Mouse (Mus musculus) retina, postnatal 1 day (tissue): ENCODE measurements at regions not wholly inside any gene's neighbourhood (a gene's known extent, or its start where the extent isn't known, plus 50 kb on each side); places are given as distances from the start of the nearest gene placed in this dataset.

Experiments
- DNase-seq: peaks from one replicate; pipeline ENCODE4 v3.0.0-alpha.2; 2012

DNA sequence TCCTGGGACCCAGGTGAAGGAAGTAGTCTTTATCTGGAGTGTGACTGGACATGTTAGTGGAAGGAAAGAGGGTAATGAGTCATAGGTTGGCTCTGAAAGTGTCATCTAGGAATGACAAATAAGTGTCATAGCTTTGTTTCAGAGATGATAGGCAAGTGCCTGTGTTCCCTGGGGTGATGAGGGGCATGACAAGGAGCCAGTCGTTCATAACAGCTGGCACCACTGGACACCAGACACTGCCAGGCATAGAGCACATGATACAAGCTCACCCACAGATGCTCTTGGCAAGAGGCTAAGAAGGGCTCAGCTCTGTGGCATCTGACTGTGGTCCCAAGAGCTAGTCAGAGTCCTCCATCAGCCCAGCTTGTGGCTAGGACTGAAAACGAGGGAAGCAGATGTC, 171.0 kb downstream of the Rab11fip4 start:
- no peak for DNase-seq

- DNase-seq, result no peak
Measured at GRCm38 (mm10) chr11:79760533-79760932, 169.5 kb downstream of the Rab11fip4 start.

DNA sequence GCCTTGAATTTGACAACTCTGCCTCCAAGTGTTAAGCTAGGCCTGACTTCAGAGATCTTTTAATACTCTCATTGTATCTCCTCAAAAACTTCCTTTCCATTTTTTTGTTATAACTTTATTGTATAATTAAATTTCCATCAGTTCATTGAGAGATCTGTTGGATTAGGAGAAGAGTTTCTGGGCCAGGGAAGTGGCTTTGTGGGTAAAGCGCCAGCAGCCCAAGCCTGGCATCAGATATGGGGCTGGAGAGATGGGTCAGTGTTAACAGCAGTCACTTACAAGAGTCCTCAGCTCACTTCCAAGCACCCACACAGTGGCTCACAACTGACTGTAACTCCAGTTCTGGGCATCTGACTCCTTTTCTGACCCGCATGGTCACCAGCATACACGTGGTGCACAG, 167.3 kb downstream of the Rab11fip4 start:
- no peak for DNase-seq

GRCm38 (mm10) chr11:79757513-79758071, 166.6 kb downstream of the Rab11fip4 start:
- no peak for DNase-seq

DNA sequence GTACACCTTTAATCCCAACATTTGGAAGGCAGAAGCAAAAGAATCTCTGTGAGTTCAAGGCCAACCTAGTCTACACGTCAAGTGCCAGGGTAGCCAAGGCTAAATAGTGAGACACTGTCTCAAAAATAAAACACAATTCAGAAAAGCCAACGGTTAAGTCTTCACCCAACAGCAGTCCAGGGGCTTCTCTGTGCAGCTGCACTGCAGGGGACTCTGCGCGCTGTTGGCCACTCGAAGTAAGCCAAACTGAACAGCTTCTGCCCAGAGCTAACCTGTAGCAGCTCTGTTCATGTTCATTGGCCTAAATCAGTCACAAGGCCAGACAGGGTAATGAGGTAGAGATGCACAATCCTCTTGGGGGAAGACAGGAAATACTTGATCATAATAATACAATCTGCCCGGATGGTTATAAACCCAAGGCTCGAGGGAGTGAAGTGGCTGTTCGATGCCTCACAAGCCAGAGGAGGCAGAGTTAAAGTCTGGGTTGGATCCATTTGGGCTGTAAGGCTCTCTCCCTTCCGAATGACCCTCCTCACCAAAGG, 165.4 kb downstream of the Rab11fip4 start:
- no peak for DNase-seq

- no peak for DNase-seq
Measured at GRCm38 (mm10) chr11:79753491-79753890, 162.5 kb downstream of the Rab11fip4 start.

DNA sequence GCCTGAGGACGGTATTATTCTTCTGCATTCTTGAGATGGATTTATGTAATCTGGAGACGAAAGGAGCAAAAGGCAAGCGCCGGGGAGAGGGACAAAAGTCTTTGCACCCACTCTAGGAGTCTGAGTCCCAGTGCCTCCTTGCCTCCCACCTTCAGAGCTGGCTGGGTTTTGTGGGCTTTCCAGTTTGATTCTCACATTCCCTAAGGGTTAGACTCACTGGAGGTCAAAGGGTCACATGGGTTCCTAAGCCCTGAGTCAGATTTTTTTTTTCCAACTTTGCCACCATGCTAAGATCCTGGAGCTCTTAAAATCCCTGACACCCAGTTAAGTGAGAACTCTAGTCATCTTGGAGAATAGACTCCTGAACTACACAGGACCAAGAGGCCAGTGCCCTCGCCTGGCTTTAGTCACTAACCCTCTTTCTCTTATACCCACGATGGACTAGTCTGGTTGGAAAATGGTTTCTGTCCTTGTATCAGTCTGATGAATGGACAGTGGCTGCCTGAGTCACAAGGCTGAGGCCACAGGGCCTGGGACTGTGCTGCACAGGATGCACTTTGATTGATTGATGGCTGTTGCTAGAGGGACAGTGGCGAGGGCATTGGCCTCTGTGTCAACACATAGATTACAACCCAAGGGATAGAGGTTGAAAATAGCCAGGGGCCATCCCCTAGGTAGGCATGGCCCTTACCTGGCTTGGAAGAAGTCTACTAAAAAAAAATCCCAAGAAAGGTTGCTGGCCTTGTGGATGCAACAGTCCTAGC, 161.9 kb downstream of the Rab11fip4 start:
- DNase-seq, result no peak

DNA sequence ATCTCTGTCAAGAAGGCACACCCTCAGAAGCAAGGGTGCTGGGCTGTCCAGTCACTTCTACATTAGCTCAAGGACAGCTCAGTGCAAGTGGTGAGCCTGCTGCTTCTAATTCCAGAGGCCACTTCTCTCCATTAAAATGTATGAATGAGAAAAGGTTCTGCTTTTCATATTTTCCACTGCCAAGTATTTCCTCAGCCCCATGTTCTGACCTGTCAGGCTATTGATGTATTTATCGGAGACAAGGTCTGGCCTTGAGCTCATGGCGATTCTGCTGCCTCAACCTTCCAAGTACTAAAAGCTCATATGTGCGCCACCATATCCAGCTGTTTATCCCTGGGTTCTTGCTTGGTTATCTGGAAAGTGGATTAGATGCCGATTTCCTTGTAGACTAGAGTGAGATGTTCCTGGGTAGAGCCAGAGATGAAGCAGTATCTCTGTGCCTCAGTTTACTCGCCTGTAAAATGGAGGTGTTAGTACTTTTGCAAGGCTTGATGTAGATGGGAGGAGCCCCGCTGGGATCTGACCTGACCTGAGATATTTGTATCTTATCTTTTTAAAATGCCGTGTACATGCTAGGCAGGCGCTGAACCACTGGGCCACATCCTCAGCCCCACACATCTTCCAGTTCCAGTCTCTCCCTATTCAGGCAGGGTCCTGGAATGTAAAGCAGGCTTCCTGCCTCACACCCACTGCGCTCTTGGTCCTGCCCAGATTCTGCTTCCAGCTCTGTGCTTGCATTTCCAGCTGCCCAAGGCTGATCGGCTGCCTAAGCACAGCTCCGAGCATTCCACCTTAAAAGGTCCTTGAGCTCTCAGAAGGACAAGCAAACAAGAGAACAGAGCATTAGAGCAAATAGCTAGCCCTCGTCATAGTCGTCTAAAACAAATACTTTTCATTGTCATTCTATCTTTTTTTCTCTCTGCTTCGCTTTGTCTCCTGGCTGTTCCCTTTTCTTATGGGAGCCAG, 161.0 kb downstream of the Rab11fip4 start:
- no peak for DNase-seq

GRCm38 (mm10) chr11:79750943-79751342, 159.9 kb downstream of the Rab11fip4 start:
- DNase-seq, result no peak

- no peak for DNase-seq
Measured at GRCm38 (mm10) chr11:79749755-79750434, 158.9 kb downstream of the Rab11fip4 start.

DNA sequence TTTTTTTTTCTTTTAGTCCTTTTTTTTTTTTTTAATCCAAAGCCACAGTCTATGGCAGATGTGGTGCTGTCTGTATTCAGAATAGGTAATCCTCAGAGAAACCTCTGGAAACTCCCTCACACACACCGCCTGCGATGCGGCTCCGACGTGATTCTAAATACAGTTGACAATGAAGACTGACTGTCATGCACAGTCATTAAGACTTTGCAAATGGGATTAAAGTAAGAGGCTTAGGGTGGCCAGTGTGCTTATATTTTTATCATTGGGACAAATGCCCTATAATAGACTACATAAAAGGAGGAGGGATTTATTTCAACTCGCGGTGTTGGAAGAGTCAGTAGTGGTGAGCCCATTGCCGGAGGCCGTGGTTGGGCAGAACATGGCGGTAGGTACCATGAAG, 158.1 kb downstream of the Rab11fip4 start:
- peak; percentile 78 for DNase-seq

GRCm38 (mm10) chr11:79748606-79749125, 157.7 kb downstream of the Rab11fip4 start:
- DNase-seq, result no peak

- DNase-seq, result no peak
Measured at GRCm38 (mm10) chr11:79747801-79748200, 156.8 kb downstream of the Rab11fip4 start.
